Mouse (Mus musculus) bone marrow, adult 2 months (tissue): ENCODE results near the gene Gm42417.

ENCODE experiments used
- CTCF ChIP-seq: fragments of 200-500 bp; IDR thresholded peaks from 2 replicates; pipeline ENCODE4 v1.5.1; 2011; ENCODE audit warnings: low read length, control low read depth; ENCODE audit not compliant: control insufficient read depth, insufficient read depth
- POLR2A ChIP-seq: fragments of 200-500 bp; IDR thresholded peaks from 2 replicates; pipeline ENCODE4 v1.6.1; 2011; ENCODE audit warnings: low read depth, mild to moderate bottlenecking, control low read depth, low read length, borderline replicate concordance; ENCODE audit not compliant: control insufficient read depth

DNA sequence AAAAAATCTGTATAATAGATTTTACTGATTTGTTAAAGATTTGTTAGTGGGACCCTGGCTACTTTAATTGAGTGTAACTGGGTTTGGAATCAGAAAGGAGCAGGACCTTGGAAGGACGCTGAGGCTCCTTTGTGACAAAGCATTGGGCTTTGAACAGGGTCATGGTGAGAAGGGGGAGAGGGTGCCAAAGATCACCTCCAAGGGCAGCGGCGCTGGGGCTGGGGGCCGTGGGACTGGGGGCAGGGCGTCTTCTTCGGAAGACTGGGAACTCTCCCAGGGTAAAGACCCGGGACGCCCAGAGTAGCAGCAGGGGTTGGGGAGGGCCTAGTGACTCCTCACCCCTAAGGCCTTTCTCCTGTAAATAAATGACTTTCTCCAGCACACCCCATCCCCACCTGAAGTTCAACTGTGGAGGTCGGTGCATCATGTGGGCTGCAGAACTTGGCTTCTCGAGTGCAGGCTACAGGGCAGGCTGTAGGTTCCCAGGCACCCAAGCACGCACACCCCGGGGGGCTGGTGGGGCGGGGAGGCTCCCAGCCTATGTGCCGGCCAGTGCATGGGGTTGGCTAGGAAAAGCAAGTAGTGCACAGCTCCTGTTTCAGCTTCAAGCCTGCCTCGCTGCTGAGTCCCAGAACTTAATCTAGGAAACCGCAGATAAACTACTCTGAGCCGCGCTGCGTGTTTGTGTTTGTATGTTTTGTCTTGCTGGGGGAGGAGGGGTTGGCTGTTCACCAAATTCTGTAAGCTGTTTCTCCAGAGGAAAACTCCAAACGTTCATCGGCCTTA lies 28.8 kb upstream of the Gm42417 start:
- no peak for TF ChIP-seq POLR2A
- TF ChIP-seq CTCF: no peak
